Mouse (Mus musculus) lung, adult 2 months (tissue): ENCODE data around the gene Cby3.

Source experiments
- CTCF ChIP-seq: fragments of 200-500 bp; IDR thresholded peaks from 2 replicates; pipeline ENCODE4 v1.5.1; 2011; ENCODE audit warnings: mild to moderate bottlenecking, low read length, control low read depth; ENCODE audit not compliant: insufficient read depth
- POLR2A ChIP-seq: fragments of 200-500 bp; IDR thresholded peaks from 2 replicates; pipeline ENCODE4 v1.6.1; 2011; ENCODE audit warnings: low read depth, mild to moderate bottlenecking, control low read depth, low read length, borderline replicate concordance; ENCODE audit errors: extremely low read depth

DNA sequence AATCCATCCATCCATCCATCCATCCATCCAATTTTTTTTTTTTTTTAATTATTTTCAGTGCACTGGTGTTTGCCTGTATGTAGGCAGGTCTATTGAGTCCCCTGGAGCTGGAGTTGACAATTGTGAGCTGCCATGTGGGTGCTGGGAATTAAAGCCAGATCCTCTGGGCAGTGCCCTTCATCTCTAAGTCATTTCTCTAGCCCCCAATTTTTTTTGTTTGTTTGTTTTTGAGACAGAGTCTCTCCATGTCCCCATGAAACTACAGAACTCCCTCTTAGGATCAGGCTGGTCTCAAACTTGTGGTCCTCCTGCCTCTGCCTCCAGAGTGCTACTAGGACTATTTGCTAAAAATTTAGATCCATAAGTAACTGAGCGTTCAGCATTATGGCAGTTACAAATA, 17.6 kb downstream of the Cby3 start:
- TF ChIP-seq CTCF, result no peak
- no peak for TF ChIP-seq POLR2A
